Mouse (Mus musculus) kidney, adult 10 weeks (tissue): ENCODE results near the gene Crkl. TPM values are rescaled to one million over a fixed set of nuclear protein-coding genes. Genes with fewer than 3 reads are reported as not detected.

ENCODE experiments used
- polyA plus RNA-seq: library from polyadenylated mRNA; stranded (reverse); fragments of 350-450 nt; fragmentation: Illumina TruSeq; extraction: RNeasy Lipid Tissue Mini Kit (QIAGEN cat#74804); gene quantifications from one replicate; pipeline ENCODE4 v1.2.3, GENCODE M21; 2014; ENCODE audit warnings: low read depth, low replicate concordance

The Crkl gene
- polyA plus RNA-seq, result 22.6 TPM

GRCm38 (mm10) chr16:17451541-17452372, at the start of gene Crkl:
Gene Crkl, plus strand, starts transcription at chr16:17451987.

GRCm38 (mm10) chr16:17405736-17406443, 45.9 kb upstream of the Crkl start, which contains the start of the genes Snap29 and Pi4ka:
Gene Snap29, plus strand, starts transcription at chr16:17405986.
Gene Pi4ka, minus strand, starts transcription at chr16:17406314.

GRCm38 (mm10) chr16:17489469-17490111, 37.8 kb downstream of the Crkl start, which contains the start of gene Aifm3:
Gene Aifm3, plus strand, starts transcription at chr16:17489611.

GRCm38 (mm10) chr16:17508546-17509239, 56.9 kb downstream of the Crkl start, which contains the start of gene Lztr1:
Gene Lztr1, plus strand, starts transcription at chr16:17508688.

GRCm38 (mm10) chr16:17530640-17531288, 79.0 kb downstream of the Crkl start, which contains the start of gene Thap7:
Gene Thap7, minus strand, starts transcription at chr16:17531136.

Other genes starting within 250 kb of the Crkl start
- 157 TPM for gene Ube2l3, start 249.3 kb upstream of the Crkl start, polyA plus RNA-seq
- gene Rimbp3, start 243.4 kb upstream of the Crkl start, polyA plus RNA-seq, result not detected
- gene Hic2, start 218.4 kb upstream of the Crkl start, polyA plus RNA-seq, result 0.44 TPM
- gene Tmem191c, start 175.9 kb upstream of the Crkl start, polyA plus RNA-seq, result not detected
- 1.4 TPM for gene Serpind1, start 120.6 kb upstream of the Crkl start, polyA plus RNA-seq
- gene Snap29, start 46.0 kb upstream of the Crkl start, polyA plus RNA-seq, result 101 TPM
- gene Pi4ka, start 45.7 kb upstream of the Crkl start, polyA plus RNA-seq, result 27.7 TPM
- 0.32 TPM for gene Aifm3, start 37.6 kb downstream of the Crkl start, polyA plus RNA-seq
- gene Lztr1, start 56.7 kb downstream of the Crkl start, polyA plus RNA-seq, result 22.8 TPM
- gene Thap7, start 79.1 kb downstream of the Crkl start, polyA plus RNA-seq, result 1.1 TPM
- gene Lrrc74b, start 109.3 kb downstream of the Crkl start, polyA plus RNA-seq, result not detected
- not detected for gene P2rx6, start 109.9 kb downstream of the Crkl start, polyA plus RNA-seq
- not detected for gene Slc7a4, start 131.2 kb downstream of the Crkl start, polyA plus RNA-seq
- 17.9 TPM for gene Smpd4, start 167.4 kb downstream of the Crkl start, polyA plus RNA-seq
- not detected for gene Ccdc74a, start 194.5 kb downstream of the Crkl start, polyA plus RNA-seq